Mouse (Mus musculus): ENCODE measurements around the gene Vmn1r49.
"Not testable (repeated sequence)": the region's sequence is repeated elsewhere in the genome, so short reads cannot be mapped to it uniquely, and the experiment has no call there.

- TF ChIP-seq POLR2A (IDR thresholded peaks at IDR 0.05; ENCODE audit: control insufficient read depth, low read depth, low read length); CTCF (IDR thresholded peaks at IDR 0.05; ENCODE audit: control insufficient read depth, insufficient read depth, insufficient replicate concordance, low read depth, low read length): not testable (repeated sequence)
Observed at GRCm38 (mm10) chr6:90122296-90122695, 44.0 kb upstream of the Vmn1r49 start, which contains the start of gene Vmn1r51.
